Mouse (Mus musculus): ENCODE results near the gene Ltb. TPM values are rescaled to one million over a fixed set of nuclear protein-coding genes. Genes with fewer than 3 reads are reported as not detected.

Ltb gene
- total and polyA plus RNA-seq, 2 experiments from 2014 or later, result 0.27 to 0.33 TPM

GRCm38 (mm10) chr17:35210593-35210992 is 16.4 kb downstream of the Ltb start:
- no peaks in the 10 kb centered on the region for H3K9me3 ChIP-seq (replicated peaks; ENCODE audit: control insufficient read depth, low read length)
- H3K4me1 ChIP-seq (ENCODE audit: control insufficient read depth, insufficient read depth), result no peaks in the 10 kb centered on the region
- no peak overlapping the region for H3K4me2 ChIP-seq (ENCODE audit: low read depth, low read length)
- H3K4me3 ChIP-seq (ENCODE audit: low read depth, low read length), result no peak overlapping the region
- H3K27me3 ChIP-seq (ENCODE audit: control insufficient read depth, insufficient read depth, low read length), result no peaks in the 10 kb centered on the region
- no peak overlapping the region for H3K9ac ChIP-seq (replicated peaks; ENCODE audit: low read depth, low read length)
- 64% methylated on average over 3 of the region's 3 CpGs for WGBS
- TF ChIP-seq CTCF (IDR thresholded peaks at IDR 0.05; ENCODE audit: low read depth), result no peak
- TF ChIP-seq EP300 (IDR thresholded peaks at IDR 0.05; ENCODE audit: low read depth), result no peak
- no peaks in the 10 kb centered on the region for H3K36me3 ChIP-seq (replicated peaks; ENCODE audit: control insufficient read depth, insufficient read depth, low read length)
- DNase-seq (ENCODE audit: low spot score) (no peak), ATAC-seq (ENCODE audit: insufficient read depth, low read depth) (no peak)
- H3K27ac ChIP-seq (ENCODE audit: low read depth), result no peak overlapping the region

GRCm38 (mm10) chr17:35213071-35213470 is 18.8 kb downstream of the Ltb start:
- Histone ChIP-seq H3K9ac (replicated peaks; ENCODE audit: low read depth, low read length) (no peak overlapping the region), H3K27ac (ENCODE audit: low read depth) (no peak overlapping the region), H3K9me3 (replicated peaks; ENCODE audit: control insufficient read depth, low read length) (no peaks in the 10 kb centered on the region), H3K4me3 (ENCODE audit: low read depth, low read length) (no peak overlapping the region), H3K4me1 (ENCODE audit: control insufficient read depth, insufficient read depth) (no peaks in the 10 kb centered on the region), H3K4me2 (ENCODE audit: low read depth, low read length) (no peak overlapping the region), H3K36me3 (replicated peaks; ENCODE audit: control insufficient read depth, insufficient read depth, low read length) (no peaks in the 10 kb centered on the region), H3K27me3 (ENCODE audit: control insufficient read depth, insufficient read depth, low read length) (no peaks in the 10 kb centered on the region)
- no peak for TF ChIP-seq EP300 (IDR thresholded peaks at IDR 0.05; ENCODE audit: low read depth)
- TF ChIP-seq CTCF (IDR thresholded peaks at IDR 0.05; ENCODE audit: low read depth), result no peak
- 86% methylated on average over 5 of the region's 5 CpGs for WGBS
- no peak for ATAC-seq (ENCODE audit: insufficient read depth, low read depth)
- no peak for DNase-seq (ENCODE audit: low spot score)

- no peak overlapping the region for H3K9ac ChIP-seq (replicated peaks; ENCODE audit: low read depth, low read length)
- WGBS, result 61% methylated on average over 18 of the region's 18 CpGs
Measured at GRCm38 (mm10) chr17:35218516-35219193, 24.4 kb downstream of the Ltb start.

GRCm38 (mm10) chr17:35219601-35220041 is 25.4 kb downstream of the Ltb start:
- H3K4me1 ChIP-seq (ENCODE audit: control insufficient read depth, insufficient read depth), result peaks cover 9% of the 10 kb centered on the region; the same call in 1 of the 2 replicates

More at GRCm38 (mm10) chr17:35218516-35219193, 24.4 kb downstream of the Ltb start:
- peak overlapping the region; percentile 84 for H3K27ac ChIP-seq (ENCODE audit: low read depth)
- H3K9me3 ChIP-seq (replicated peaks; ENCODE audit: control insufficient read depth, low read length), result no peaks in the 10 kb centered on the region
- ATAC-seq (ENCODE audit: insufficient read depth, low read depth), result peak; percentile 57
- peak overlapping the region; percentile 12; the same call in 1 of the 2 replicates for H3K4me2 ChIP-seq (ENCODE audit: low read depth, low read length)
- no peak overlapping the region for H3K4me3 ChIP-seq (ENCODE audit: low read depth, low read length)
- H3K27me3 ChIP-seq (ENCODE audit: control insufficient read depth, insufficient read depth, low read length), result no peaks in the 10 kb centered on the region
- DNase-seq (ENCODE audit: low spot score), result no peak
- 0 out of 2 replicates have a peak, but pooled peaks cover 9% of the 10 kb centered on the region for H3K36me3 ChIP-seq (replicated peaks; ENCODE audit: control insufficient read depth, insufficient read depth, low read length)
- peaks cover 9% of the 10 kb centered on the region; the same call in 1 of the 2 replicates for H3K4me1 ChIP-seq (ENCODE audit: control insufficient read depth, insufficient read depth)
- TF ChIP-seq CTCF (IDR thresholded peaks at IDR 0.05; ENCODE audit: low read depth), result no peak
- peak; percentile 72; the same call in 1 of the 2 replicates for TF ChIP-seq EP300 (IDR thresholded peaks at IDR 0.05; ENCODE audit: low read depth)

GRCm38 (mm10) chr17:35220156-35220952 is 26.1 kb downstream of the Ltb start, which contains the start of gene Gm16181:
Gene Gm16181 (plus strand): TSS chr17:35220834.
- peak within 1 kb of the TSS; percentile 84 for H3K27ac ChIP-seq (ENCODE audit: low read depth)
- DNase-seq (ENCODE audit: low spot score) (no peak), ATAC-seq (ENCODE audit: insufficient read depth, low read depth) (no peak; the same call in 1 of the 2 replicates)
- H3K9me3 ChIP-seq (replicated peaks; ENCODE audit: control insufficient read depth, low read length), result no peaks in the 10 kb centered on the region
- H3K4me1 ChIP-seq (ENCODE audit: control insufficient read depth, insufficient read depth), result peaks cover 9% of the 10 kb centered on the region; the same call in 1 of the 2 replicates
- 0 out of 2 replicates have a peak within 1 kb of the TSS, but pooled peaks have one; percentile 13 for H3K4me2 ChIP-seq (ENCODE audit: low read depth, low read length)
- H3K4me3 ChIP-seq (ENCODE audit: low read depth, low read length), result no peak within 1 kb of the TSS
- WGBS, result 55% methylated on average over 27 of the region's 28 CpGs
- H3K36me3 ChIP-seq (replicated peaks; ENCODE audit: control insufficient read depth, insufficient read depth, low read length), result 0 out of 2 replicates have a peak, but pooled peaks cover 15% of the 10 kb centered on the region
- TF ChIP-seq CTCF (IDR thresholded peaks at IDR 0.05; ENCODE audit: low read depth) (no peak), EP300 (IDR thresholded peaks at IDR 0.05; ENCODE audit: low read depth) (no peak)
- H3K9ac ChIP-seq (replicated peaks; ENCODE audit: low read depth, low read length), result 0 out of 2 replicates have a peak within 1 kb of the TSS, but pooled peaks have one; percentile 8
- no peaks in the 10 kb centered on the region for H3K27me3 ChIP-seq (ENCODE audit: control insufficient read depth, insufficient read depth, low read length)

More at GRCm38 (mm10) chr17:35219601-35220041, 25.4 kb downstream of the Ltb start:
- Histone ChIP-seq H3K4me2 (ENCODE audit: low read depth, low read length) (no peak overlapping the region), H3K9ac (replicated peaks; ENCODE audit: low read depth, low read length) (no peak overlapping the region), H3K27me3 (ENCODE audit: control insufficient read depth, insufficient read depth, low read length) (no peaks in the 10 kb centered on the region), H3K36me3 (replicated peaks; ENCODE audit: control insufficient read depth, insufficient read depth, low read length) (0 out of 2 replicates have a peak, but pooled peaks cover 9% of the 10 kb centered on the region), H3K4me3 (ENCODE audit: low read depth, low read length) (no peak overlapping the region), H3K27ac (ENCODE audit: low read depth) (peak overlapping the region; percentile 84), H3K9me3 (replicated peaks; ENCODE audit: control insufficient read depth, low read length) (no peaks in the 10 kb centered on the region)
- ATAC-seq (ENCODE audit: insufficient read depth, low read depth) (no peak), DNase-seq (ENCODE audit: low spot score) (no peak)
- TF ChIP-seq EP300 (IDR thresholded peaks at IDR 0.05; ENCODE audit: low read depth), result no peak
- no peak for TF ChIP-seq CTCF (IDR thresholded peaks at IDR 0.05; ENCODE audit: low read depth)
- WGBS, result 54% methylated on average over 6 of the region's 6 CpGs

All from heart, postnatal 0 days (tissue).